Mouse (Mus musculus) induced T-regulatory cell, adult 2 months (primary cell): Measurements from ENCODE around the gene Nucb2.

Experiments used
- DNase-seq: peaks from one replicate; pipeline ENCODE4 v3.0.0-alpha.2; 2012; ENCODE audit warnings: low read depth

The Nucb2 gene

GRCm38 (mm10) chr7:116503879-116504817 is at the start of gene Nucb2:
Gene Nucb2 (plus strand): TSS chr7:116504369.
- peak; percentile 99 for DNase-seq

DNA sequence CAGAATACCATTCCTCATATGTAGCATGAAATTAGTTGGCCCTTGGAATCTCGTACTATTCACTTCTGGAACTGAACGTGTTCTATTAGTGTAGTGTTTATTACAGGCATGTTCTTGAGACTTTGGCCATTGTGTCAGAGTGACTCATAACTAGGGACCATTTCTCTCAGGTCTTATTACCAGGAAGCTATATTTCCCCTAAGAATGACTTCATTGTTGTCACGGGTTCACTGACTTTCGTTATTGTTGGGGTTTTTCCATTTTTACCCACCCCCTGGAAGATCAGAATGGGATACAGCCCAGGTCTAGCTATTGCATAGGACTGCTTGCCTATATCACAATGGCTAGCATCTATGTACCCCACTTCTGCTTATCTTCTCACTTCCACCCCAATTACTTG is 47.2 kb upstream of the Nucb2 start:
- no peak for DNase-seq

DNA sequence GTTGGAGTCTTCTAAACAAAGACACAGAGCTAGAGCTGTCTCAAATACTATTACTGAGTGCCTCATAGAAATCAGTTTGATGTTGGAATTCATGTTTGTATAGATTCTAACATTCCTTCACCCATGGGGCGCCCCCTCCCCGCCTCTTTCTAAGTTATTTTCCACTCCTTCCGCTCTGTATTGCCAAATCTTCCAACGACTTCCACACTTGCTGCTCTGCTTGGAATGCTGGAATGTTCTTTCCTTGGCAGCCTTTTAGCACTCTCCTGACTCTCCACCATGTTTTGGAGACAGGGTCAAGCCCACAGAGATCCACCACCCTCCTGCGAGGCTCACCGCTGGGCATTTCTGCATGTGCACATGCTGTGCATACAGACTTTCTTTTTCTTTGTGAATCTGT is 46.8 kb upstream of the Nucb2 start:
- no peak for DNase-seq

- peak; percentile 87 for DNase-seq
Measured at GRCm38 (mm10) chr7:116458985-116459441, 45.2 kb upstream of the Nucb2 start.

- no peak for DNase-seq
Measured at GRCm38 (mm10) chr7:116462114-116462513, 42.1 kb upstream of the Nucb2 start.

GRCm38 (mm10) chr7:116475836-116476235 is 28.3 kb upstream of the Nucb2 start:
- no peak for DNase-seq

- no peak for DNase-seq
Measured at GRCm38 (mm10) chr7:116476264-116476663, 27.9 kb upstream of the Nucb2 start.

DNA sequence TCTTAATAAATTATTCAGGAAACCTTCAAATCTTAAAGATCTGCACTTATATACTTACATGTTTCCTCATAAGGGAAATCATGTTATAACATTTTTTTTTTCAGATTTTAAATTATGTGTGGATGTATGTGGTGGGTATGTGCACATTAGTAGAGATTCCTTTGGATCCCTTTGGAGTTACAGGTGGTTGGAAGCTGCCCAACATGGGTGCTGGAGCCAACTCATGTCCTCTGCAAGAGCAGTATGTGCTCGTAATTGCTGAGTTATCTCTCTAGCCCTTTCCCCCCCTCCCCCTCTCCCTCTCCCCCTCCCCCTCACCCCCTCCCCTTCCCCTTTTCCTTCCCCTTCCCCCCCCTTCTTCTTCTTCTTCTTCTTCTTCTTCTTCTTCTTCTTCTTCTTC is 21.1 kb upstream of the Nucb2 start:
- no peak for DNase-seq

DNA sequence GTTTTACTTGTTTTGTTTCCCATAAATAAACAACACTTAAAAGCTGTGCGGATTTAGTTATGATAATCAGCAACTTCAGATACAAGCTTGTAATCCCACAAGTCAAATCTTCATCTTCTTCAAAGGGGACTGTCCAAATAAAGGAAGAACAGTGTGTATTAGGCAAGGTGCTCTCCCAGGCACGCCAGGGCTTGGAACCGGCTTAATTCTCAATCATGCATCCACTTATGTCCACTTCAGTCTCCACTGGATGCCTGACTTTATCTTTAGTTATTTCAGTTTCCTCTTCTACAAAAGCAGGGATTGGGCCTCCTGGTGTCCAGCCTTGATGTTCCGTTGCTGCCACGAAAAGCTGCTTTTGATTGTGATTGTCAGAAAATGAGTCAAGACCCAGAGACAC is 20.4 kb upstream of the Nucb2 start:
- no peak for DNase-seq

GRCm38 (mm10) chr7:116484213-116484612 is 20.0 kb upstream of the Nucb2 start:
- DNase-seq = peak; percentile 57

GRCm38 (mm10) chr7:116485062-116485601 is 19.0 kb upstream of the Nucb2 start:
- DNase-seq = no peak

GRCm38 (mm10) chr7:116491113-116491512 is 13.1 kb upstream of the Nucb2 start:
- DNase-seq = peak; percentile 38

- no peak for DNase-seq
Measured at GRCm38 (mm10) chr7:116493267-116494003, 10.7 kb upstream of the Nucb2 start.

GRCm38 (mm10) chr7:116494618-116495017 is 9.6 kb upstream of the Nucb2 start:
- DNase-seq = no peak

DNA sequence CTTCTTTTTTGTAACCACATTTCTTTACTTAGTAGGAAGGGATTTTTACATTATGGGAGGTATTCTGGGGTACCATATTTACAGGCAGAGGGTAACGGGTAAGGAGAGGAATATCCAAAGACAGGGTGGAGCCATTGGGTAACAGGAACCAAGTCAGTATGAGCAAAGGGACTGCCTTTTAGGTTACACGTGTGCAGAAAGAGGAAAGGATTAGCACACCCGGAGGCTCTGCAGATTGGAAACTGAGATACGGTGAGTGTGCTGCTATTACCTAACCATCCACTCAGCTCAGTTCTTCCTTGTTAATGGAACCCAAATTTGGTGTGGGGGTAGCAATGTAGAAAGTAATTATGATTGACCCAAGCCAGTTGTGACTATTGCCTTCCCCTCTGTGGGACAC is 7.4 kb upstream of the Nucb2 start:
- DNase-seq = no peak

- DNase-seq = peak; percentile 64
Measured at GRCm38 (mm10) chr7:116504818-116505170, 625 bp downstream of the Nucb2 start.

DNA sequence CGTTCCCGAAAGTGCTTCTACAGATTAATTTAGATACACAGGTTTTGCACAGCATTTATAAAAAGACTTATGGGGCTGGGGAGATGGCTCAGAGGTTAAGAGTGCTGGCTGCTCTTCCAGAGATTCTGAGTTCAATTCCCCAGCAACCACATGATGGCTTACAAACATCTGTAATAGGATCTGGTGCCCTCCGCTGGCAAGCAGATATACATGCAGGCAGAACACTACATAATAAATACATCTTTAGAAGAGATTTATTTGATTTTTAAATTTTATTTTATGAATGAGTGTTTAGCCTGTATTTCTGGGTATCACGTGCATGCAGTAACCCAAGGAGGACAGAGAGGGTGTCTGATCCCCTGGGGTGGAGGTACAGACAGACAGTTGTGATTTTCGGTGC is 9.9 kb downstream of the Nucb2 start:
- DNase-seq = peak; percentile 51

GRCm38 (mm10) chr7:116514546-116514945 is 10.4 kb downstream of the Nucb2 start:
- DNase-seq = no peak

DNA sequence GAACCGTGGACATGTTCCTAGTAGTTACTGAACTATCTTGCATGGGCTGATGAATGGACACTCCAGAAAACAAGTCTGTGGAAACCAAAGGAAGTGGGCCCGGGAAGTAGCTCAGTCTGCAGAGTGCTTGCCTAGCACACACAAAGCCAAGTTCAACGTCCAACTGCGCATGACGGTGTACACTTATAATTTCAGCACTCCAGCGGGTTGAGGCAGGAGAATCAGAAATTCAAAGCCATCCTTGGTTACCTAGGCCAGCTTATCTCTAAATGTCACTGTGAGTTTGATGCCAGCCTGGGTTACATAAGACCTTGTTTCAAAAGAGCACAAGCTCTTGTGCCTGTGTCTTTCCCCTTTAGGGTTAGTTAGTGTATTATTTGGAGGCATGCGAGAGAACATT is 10.9 kb downstream of the Nucb2 start:
- no peak for DNase-seq

- DNase-seq = no peak
Measured at GRCm38 (mm10) chr7:116515514-116516135, 11.5 kb downstream of the Nucb2 start.

DNA sequence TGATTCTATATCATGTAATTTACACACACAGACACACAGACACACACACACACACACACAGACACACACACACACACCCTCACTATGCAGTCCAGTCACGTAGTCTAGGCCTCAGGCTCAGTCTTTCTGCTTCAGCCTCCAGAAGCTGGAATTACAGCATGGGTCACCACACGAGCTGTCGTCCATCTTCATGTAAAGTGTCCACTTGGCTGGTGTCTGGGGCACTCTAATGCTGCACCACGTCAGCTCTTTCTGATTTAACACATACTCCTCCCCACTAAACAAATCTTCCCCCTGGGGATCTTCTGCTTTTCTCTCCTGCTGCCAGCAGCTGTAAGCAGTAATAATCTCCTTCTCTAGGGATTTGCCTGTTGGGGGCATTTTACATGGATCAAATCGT is 13.1 kb downstream of the Nucb2 start:
- DNase-seq = no peak

DNA sequence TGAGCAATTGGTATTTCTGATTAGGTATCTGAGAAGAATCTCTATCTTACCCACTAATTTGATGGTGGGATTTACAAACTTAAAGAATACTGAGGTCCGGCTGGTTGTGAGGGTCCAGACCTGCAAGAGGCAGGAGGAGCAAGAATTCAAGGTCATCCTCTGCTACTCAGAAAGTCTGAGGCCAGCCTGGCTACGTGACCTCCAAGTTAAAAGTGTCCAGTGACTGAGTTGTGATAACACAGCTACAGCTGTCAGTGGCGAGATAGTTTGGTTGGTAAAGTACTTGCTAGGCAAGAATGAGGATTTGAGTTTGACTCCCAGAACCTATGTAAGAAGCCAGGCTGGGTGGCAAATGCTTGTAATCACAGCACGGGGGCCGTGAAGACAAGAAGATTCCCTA is 14.0 kb downstream of the Nucb2 start:
- no peak for DNase-seq
